Mouse (Mus musculus): Measurements from ENCODE around the gene Ugp2.

DNA sequence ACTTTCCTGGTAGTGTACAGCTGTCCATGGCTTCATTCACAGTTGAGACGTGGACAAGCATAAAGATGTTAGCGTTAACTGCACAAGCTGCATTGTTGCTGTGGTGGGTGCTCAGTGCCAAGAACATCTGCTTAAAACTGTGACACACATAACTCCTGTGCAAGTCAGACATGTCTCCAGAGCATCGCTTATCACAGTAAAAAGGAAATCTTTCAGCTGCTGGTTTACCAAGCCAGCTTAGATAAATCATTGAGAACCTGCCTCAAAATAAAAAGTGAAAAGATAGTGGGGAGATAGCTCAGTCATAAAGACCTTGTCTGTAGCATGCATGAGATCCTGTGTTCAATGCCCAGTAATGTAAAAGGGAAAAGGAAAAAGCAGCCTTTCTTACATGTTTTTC is 84.6 kb downstream of the Ugp2 start:
- TF ChIP-seq POLR2A (IDR thresholded peaks at IDR 0.05; ENCODE audit: low read depth, low read length) (no peak), CTCF (conservative IDR thresholded peaks at IDR 0.05; ENCODE audit: insufficient read depth, insufficient read length, low read depth, low read length) (no peak)

All from kidney, adult 2 months (tissue).